Mouse (Mus musculus): Measurements from ENCODE around the gene Mesd. TPM values are rescaled to one million over a fixed set of nuclear protein-coding genes. Genes with fewer than 3 reads are reported as not detected.
A peak's percentile ranks its signal among the peaks of the same experiment; 100 is the strongest.
"Not testable (repeated sequence)": the region's sequence is repeated elsewhere in the genome, so short reads cannot be mapped to it uniquely, and the experiment has no call there.

Gene Mesd
- total RNA-seq, 4 experiments from 2014 or later: 19.6 to 25.1 (median 21.2) TPM

GRCm38 (mm10) chr7:83878676-83879448 lies 5.4 kb upstream of the Mesd start:
- no peak for DNase-seq (ENCODE audit: low spot score in 2 of 2)

GRCm38 (mm10) chr7:83882150-83882632 lies 2.1 kb upstream of the Mesd start:
- DNase-seq (ENCODE audit: low spot score in 2 of 2): peak in 1 of 2 experiments; percentile 14

GRCm38 (mm10) chr7:83882633-83883275 lies 1.5 kb upstream of the Mesd start:
- peak; percentile 30 to 53 for DNase-seq (ENCODE audit: low spot score in 2 of 2)

GRCm38 (mm10) chr7:83883276-83884020 lies 818 bp upstream of the Mesd start:
- DNase-seq (ENCODE audit: low spot score in 2 of 2): peak; percentile 42 to 63

- peak in 1 of 2 experiments; percentile 4 for DNase-seq (ENCODE audit: low spot score in 2 of 2)
Observed at GRCm38 (mm10) chr7:83884921-83885532, 761 bp downstream of the Mesd start.

GRCm38 (mm10) chr7:83885835-83886234 lies 1.6 kb downstream of the Mesd start:
- no peak for DNase-seq (ENCODE audit: low spot score in 2 of 2)

- DNase-seq (ENCODE audit: low spot score in 2 of 2): no peak
Observed at GRCm38 (mm10) chr7:83886366-83887129, 2.3 kb downstream of the Mesd start.

DNA sequence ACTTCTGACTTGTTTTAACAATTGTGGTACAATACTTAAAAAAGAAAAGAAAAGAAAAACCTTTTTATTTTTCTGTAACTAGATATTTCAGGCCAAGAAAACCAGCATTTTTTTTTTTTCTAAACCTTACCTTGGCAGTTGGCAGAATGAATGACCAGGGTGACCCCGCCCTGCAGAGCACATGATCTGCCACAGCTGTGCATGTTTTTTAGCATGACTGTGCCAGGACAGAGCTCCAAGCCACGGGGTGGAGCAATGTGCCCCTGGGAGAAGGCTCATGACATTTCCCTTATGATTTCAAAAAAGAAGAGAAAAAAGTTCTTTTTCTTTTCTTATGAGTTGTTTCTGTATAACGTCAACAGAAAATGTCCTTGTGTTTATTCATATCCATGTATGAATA lies 5.1 kb downstream of the Mesd start:
- DNase-seq (ENCODE audit: low spot score in 2 of 2): peak; percentile 58 to 62

DNA sequence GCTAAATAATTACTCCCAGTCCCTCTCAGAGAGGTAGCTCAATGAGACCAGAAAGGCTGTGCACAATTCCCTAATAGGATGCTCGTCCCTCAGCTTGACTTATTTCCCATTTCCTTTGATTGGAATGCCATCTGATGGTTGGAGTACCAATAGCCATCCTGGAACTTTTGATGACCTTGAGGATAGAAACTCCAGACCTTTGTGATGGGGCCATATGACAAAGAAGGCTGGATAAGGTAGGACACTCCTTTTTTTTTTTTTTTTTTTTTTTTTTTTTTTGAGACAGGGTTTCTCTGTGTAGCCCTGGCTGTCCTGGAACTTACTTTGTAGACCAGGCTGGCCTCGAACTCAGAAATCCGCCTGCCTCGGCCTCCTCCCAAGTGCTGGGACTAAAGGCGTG lies 5.7 kb downstream of the Mesd start:
- not testable (repeated sequence) for DNase-seq (ENCODE audit: low spot score in 2 of 2)

DNA sequence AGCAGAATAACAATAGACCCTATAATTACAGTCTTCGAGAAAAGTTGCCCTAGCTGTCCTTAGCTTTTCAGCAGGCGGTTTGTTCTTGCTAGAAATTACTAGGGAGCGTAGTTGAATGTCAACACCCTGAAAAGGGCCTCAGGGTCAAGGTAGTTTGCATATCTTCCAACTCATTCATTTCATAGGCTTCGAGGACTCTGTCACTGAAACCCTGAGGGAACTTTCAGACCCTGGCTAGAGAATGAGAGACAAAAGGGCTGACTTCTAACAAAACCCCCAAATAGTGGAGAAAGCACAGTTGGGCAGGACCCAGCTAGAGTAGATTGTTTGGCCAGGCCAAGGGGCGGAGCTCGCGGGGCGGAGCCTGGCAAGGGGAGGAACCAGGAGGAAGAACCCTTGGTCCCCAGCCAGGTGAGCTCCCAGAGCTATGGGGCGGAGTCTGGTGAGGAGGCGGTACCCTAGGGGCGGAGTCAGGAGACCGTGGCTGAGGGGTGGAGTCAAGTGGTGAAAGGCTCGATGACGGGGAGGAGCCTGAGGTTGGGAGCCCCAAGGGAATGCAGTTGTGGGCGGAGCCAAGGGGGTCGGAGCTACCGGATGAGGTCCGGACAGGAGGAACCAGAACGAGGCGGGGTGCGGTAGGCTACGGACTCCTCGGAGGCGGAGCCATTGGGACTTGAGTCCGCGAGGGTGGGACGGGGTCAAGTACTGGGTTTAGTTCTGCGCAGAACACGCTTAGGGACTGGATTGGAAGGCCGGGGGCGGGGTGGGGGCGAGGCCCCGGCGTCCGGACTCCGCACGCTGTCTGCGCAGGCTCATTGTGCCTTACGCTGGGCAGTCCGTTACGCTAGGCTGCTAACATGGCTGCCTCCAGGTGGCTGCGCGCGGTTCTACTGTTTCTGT lies 7.4 kb downstream of the Mesd start:
- DNase-seq (ENCODE audit: low spot score in 2 of 2): peak; percentile 100

GRCm38 (mm10) chr7:83892333-83892669 lies 8.0 kb downstream of the Mesd start:
- no peak for DNase-seq (ENCODE audit: low spot score in 2 of 2)

GRCm38 (mm10) chr7:83894348-83894747 lies 10.1 kb downstream of the Mesd start:
- no peak for DNase-seq (ENCODE audit: low spot score in 2 of 2)

GRCm38 (mm10) chr7:83896077-83896740 lies 11.9 kb downstream of the Mesd start:
- no peak for DNase-seq (ENCODE audit: low spot score in 2 of 2)

GRCm38 (mm10) chr7:83898267-83898666 lies 14.0 kb downstream of the Mesd start:
- no peak for DNase-seq (ENCODE audit: low spot score in 2 of 2)

DNA sequence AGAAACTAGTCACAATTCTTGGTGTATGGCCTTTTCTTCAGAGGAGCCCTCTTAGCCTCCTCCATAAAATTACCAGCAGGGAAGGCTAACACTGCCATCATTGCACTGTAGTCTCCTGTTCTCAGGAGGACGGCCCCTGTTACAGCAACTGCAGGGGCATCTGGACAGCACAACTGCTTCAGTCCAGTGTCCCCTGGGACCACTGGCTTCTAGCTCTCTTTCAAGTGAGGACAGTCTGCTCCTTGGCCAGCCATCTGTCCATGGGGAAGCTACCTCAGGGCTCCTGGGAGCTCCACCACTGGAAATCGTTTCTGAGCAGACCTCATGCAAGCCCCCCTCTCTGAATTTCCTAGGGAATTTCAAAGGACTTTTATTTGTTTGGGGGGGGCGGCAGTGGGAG lies 16.3 kb downstream of the Mesd start:
- DNase-seq (ENCODE audit: low spot score in 2 of 2): no peak

DNA sequence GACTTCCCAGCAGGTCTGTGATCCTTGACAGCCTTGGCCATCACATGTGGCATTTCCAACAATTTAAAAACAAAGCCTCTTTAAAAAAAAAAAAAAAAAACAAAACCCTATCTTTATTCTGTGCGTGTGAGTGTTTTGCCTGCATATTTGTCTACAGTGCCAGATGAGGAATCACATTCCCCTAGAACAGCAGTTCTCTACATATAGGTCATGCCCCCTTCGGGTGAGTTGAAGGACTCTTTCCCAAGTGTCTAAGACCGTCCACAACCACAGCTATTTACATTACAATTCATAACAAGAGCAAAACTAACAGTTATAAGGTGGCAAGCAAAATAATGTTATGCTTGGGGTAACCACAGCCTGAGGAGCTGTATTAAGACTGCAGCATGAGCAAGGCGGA lies 17.2 kb downstream of the Mesd start:
- no peak for DNase-seq (ENCODE audit: low spot score in 2 of 2)

GRCm38 (mm10) chr7:83902296-83903145 lies 18.3 kb downstream of the Mesd start:
- DNase-seq (ENCODE audit: low spot score in 2 of 2): no peak

GRCm38 (mm10) chr7:83904831-83905230 lies 20.6 kb downstream of the Mesd start:
- no peak for DNase-seq (ENCODE audit: low spot score in 2 of 2)
